Mouse (Mus musculus): ENCODE results near the gene Vps39. TPM values are rescaled to one million over a fixed set of nuclear protein-coding genes. Genes with fewer than 3 reads are reported as not detected.

Gene Vps39
- polyA plus RNA-seq, 1 experiment from 2014 or later = 24.6 TPM

Other genes starting within 250 kb of the Vps39 start
- gene Ehd4, start 198.5 kb downstream of the Vps39 start, polyA plus RNA-seq (2014; fragmentation: Nextera tagmentation; extraction: Ambion mirVana) = 35.4 and 36.5 TPM in 2 replicates
- gene Pla2g4e, start 107.8 kb downstream of the Vps39 start, polyA plus RNA-seq (2014; fragmentation: Nextera tagmentation; extraction: Ambion mirVana) = 0.05 and 0.07 TPM in 2 replicates
- gene Pla2g4d, start 63.9 kb downstream of the Vps39 start, polyA plus RNA-seq (2014; fragmentation: Nextera tagmentation; extraction: Ambion mirVana) = 0.04 and 0.09 TPM in 2 replicates
- 0.11 and 0.27 TPM in 2 replicates for gene Pla2g4f, start 39.0 kb downstream of the Vps39 start, polyA plus RNA-seq (2014; fragmentation: Nextera tagmentation; extraction: Ambion mirVana)
- 7.4 and 9.4 TPM in 2 replicates for gene Ganc, start 50.8 kb upstream of the Vps39 start, polyA plus RNA-seq (2014; fragmentation: Nextera tagmentation; extraction: Ambion mirVana)
- 12.4 and 13.8 TPM in 2 replicates for gene Tmem87a, start 51.0 kb upstream of the Vps39 start, polyA plus RNA-seq (2014; fragmentation: Nextera tagmentation; extraction: Ambion mirVana)
- 1.5 and 2.3 TPM in 2 replicates for gene Capn3, start 102.9 kb upstream of the Vps39 start, polyA plus RNA-seq (2014; fragmentation: Nextera tagmentation; extraction: Ambion mirVana)
- 64.5 and 66.1 TPM in 2 replicates for gene Zfp106, start 210.7 kb upstream of the Vps39 start, polyA plus RNA-seq (2014; fragmentation: Nextera tagmentation; extraction: Ambion mirVana)
- gene Snap23, start 214.5 kb upstream of the Vps39 start, polyA plus RNA-seq (2014; fragmentation: Nextera tagmentation; extraction: Ambion mirVana) = 47.5 and 49.6 TPM in 2 replicates

All from intestine, embryonic 14.5 days (tissue).